Mouse (Mus musculus): ENCODE measurements around the gene Alox12.

GRCm38 (mm10) chr11:70229260-70230010, 25.7 kb downstream of the Alox12 start, which contains the start of gene Bcl6b:
- TF ChIP-seq POLR2A (IDR thresholded peaks at IDR 0.05; ENCODE audit: borderline replicate concordance, low read depth, low read length) = no peak
- no peak for TF ChIP-seq CTCF (IDR thresholded peaks at IDR 0.05; ENCODE audit: low read depth, low read length)

All from bone marrow macrophage, adult 2 months (primary cell).